Mouse (Mus musculus) bone marrow, adult 2 months (tissue): Measurements from ENCODE around the gene Tomm40. TPM values are rescaled to one million over a fixed set of nuclear protein-coding genes. Genes with fewer than 3 reads are reported as not detected.

Experiments used
- H3K27ac ChIP-seq: fragments of 200-500 bp; 2 replicates; pipeline ENCODE4 v1.5.1; 2012; ENCODE audit warnings: low read depth, mild to moderate bottlenecking, control low read depth, inconsistent platforms, low read length; ENCODE audit not compliant: control insufficient read depth, poor library complexity, insufficient read depth
- H3K4me1 ChIP-seq: fragments of 200-500 bp; 2 replicates; pipeline ENCODE4 v1.6.1; 2011; ENCODE audit warnings: low read length; ENCODE audit not compliant: control insufficient read depth, insufficient read depth
- H3K4me3 ChIP-seq: fragments of 200-500 bp; replicated peaks from 2 replicates; pipeline ENCODE3; 2011; ENCODE audit warnings: mild to moderate bottlenecking, low read depth, low read length, control low read depth; ENCODE audit not compliant: control insufficient read depth
- CTCF ChIP-seq: fragments of 200-500 bp; IDR thresholded peaks from 2 replicates; pipeline ENCODE4 v1.5.1; 2011; ENCODE audit warnings: low read length, control low read depth; ENCODE audit not compliant: control insufficient read depth, insufficient read depth
- POLR2A ChIP-seq: fragments of 200-500 bp; IDR thresholded peaks from 2 replicates; pipeline ENCODE4 v1.6.1; 2011; ENCODE audit warnings: low read depth, mild to moderate bottlenecking, control low read depth, low read length, borderline replicate concordance; ENCODE audit not compliant: control insufficient read depth
- WGBS: fragments of 180-500 bp; shearing (Covaris S2); methylation state at CpG from one replicate; pipeline ENCODE4 v1.1.7; 2018; 5-methylcytosine and 5-hydroxymethylcytosine counted together
- polyA plus RNA-seq: library from polyadenylated mRNA; stranded (reverse); fragments of >200 nt; gene quantifications from 2 replicates; pipeline ENCODE4 v1.2.4, GENCODE M21; 2011; ENCODE audit warnings: low replicate concordance; ENCODE audit not compliant: missing spikeins, insufficient read depth, insufficient read length

The Tomm40 gene
- polyA plus RNA-seq, 1 experiment = 19.3 TPM

GRCm38 (mm10) chr7:19717346-19717745 lies 2.1 kb upstream of the Tomm40 start:
- 67% methylated on average over 4 of the region's 4 CpGs for WGBS

GRCm38 (mm10) chr7:19716822-19717221 lies 1.6 kb upstream of the Tomm40 start:
- Histone ChIP-seq H3K27ac (no peak overlapping the region), H3K4me3 (no peak overlapping the region), H3K4me1 (no peaks in the 10 kb centered on the region; the same call in 1 of the 2 replicates)
- WGBS = 84% methylated on average over 2 of the region's 2 CpGs
- no peak for TF ChIP-seq CTCF
- no peak for TF ChIP-seq POLR2A

More at GRCm38 (mm10) chr7:19717346-19717745, 2.1 kb upstream of the Tomm40 start:
- TF ChIP-seq CTCF = no peak
- no peak for TF ChIP-seq POLR2A
- Histone ChIP-seq H3K4me3 (no peak overlapping the region), H3K4me1 (no peaks in the 10 kb centered on the region; the same call in 1 of the 2 replicates), H3K27ac (no peak overlapping the region)

GRCm38 (mm10) chr7:19716055-19716682 lies 931 bp upstream of the Tomm40 start:
- Histone ChIP-seq H3K4me1 (no peaks in the 10 kb centered on the region; the same call in 1 of the 2 replicates), H3K4me3 (peak overlapping the region; percentile 77), H3K27ac (peak overlapping the region; percentile 87)
- WGBS = 3% methylated on average over 18 of the region's 18 CpGs
- no peak for TF ChIP-seq CTCF
- TF ChIP-seq POLR2A = no peak

- TF ChIP-seq CTCF = no peak
- no peak for TF ChIP-seq POLR2A
- H3K4me1 ChIP-seq = peaks cover 1% of the 10 kb centered on the region
- H3K27ac ChIP-seq = peak overlapping the region; percentile 21
- peak overlapping the region; percentile 82 for H3K4me3 ChIP-seq
- under 1% methylated on average over 39 of the region's 39 CpGs for WGBS
These were observed 402 bp downstream of the Tomm40 start for GRCm38 (mm10) chr7:19714836-19715235.

- TF ChIP-seq POLR2A = no peak
- TF ChIP-seq CTCF = no peak
- Histone ChIP-seq H3K4me1 (peaks cover 6% of the 10 kb centered on the region), H3K27ac (no peak overlapping the region), H3K4me3 (no peak overlapping the region)
- WGBS = 80% methylated on average over 9 of the region's 9 CpGs
These were observed 1.6 kb downstream of the Tomm40 start for GRCm38 (mm10) chr7:19713598-19713997.

- WGBS = 39% methylated on average over 4 of the region's 4 CpGs
- H3K4me1 ChIP-seq = peaks cover 6% of the 10 kb centered on the region
- TF ChIP-seq CTCF = peak; percentile 49
- no peak for TF ChIP-seq POLR2A
- H3K27ac ChIP-seq = no peak overlapping the region
- H3K4me3 ChIP-seq = no peak overlapping the region
These were observed 2.0 kb downstream of the Tomm40 start for GRCm38 (mm10) chr7:19713196-19713595.

GRCm38 (mm10) chr7:19712414-19712813 lies 2.8 kb downstream of the Tomm40 start:
- Histone ChIP-seq H3K4me3 (no peak overlapping the region), H3K4me1 (peaks cover 6% of the 10 kb centered on the region), H3K27ac (no peak overlapping the region)
- WGBS = 64% methylated on average over 4 of the region's 4 CpGs
- TF ChIP-seq POLR2A (no peak), CTCF (no peak)

GRCm38 (mm10) chr7:19710650-19711049 lies 4.6 kb downstream of the Tomm40 start:
- Histone ChIP-seq H3K27ac (no peak overlapping the region), H3K4me1 (peaks cover 6% of the 10 kb centered on the region), H3K4me3 (no peak overlapping the region)
- TF ChIP-seq CTCF = no peak
- no peak; the same call in 1 of the 2 replicates for TF ChIP-seq POLR2A
- 88% methylated on average over 10 of the region's 10 CpGs for WGBS
